Mouse (Mus musculus) frontal cortex, adult (tissue): Measurements from ENCODE around the gene Gm20883.
"Not testable (repeated sequence)": the region's sequence is repeated elsewhere in the genome, so short reads cannot be mapped to it uniquely, and the experiment has no call there.

Source experiments
- ATAC-seq: cut with Nextera tagmentation; 2 replicates; pipeline ENCODE4 v1.9.2; 2017; ENCODE audit warnings: mild to moderate bottlenecking, moderate library complexity, mixed read lengths; ENCODE audit not compliant: low TSS enrichment

Gene Gm20883

GRCm38 (mm10) chrY:50607951-50608350 is at the start of gene Gm20883:
Gene Gm20883 (plus strand): TSS chrY:50608251.
- ATAC-seq, result not testable (repeated sequence)
